Comparison of ENCODE assay signal across 28 mouse cellular contexts in the genomic region with DNA sequence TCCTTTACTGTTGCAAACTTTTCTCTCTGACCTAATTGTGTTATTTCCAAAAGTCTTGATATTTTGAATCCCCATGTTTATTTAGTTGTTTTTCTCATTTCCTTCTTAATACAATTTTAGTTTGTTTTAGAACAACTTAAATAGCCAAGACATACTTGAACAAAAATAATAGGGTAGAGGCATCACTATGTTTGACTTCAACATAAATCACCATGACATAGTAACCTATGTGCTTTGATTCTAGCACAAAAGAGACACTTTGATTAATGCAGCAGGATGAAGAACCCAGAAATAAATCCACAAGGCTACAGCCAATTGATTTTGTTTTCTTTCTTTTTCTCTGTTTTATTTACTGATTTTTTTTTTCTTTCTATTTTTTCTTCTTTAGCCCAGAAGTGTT.
"Had no signal": no experiment of that assay in that cellular context is flagged by ENCODE, and none has a peak within 500 bp of the region (broad histone marks: within the 10 kb centered on the region; RNA-seq: fewer than 3 reads in every experiment).

No protein-coding gene starts in this region.

- H3K4me3 ChIP-seq: embryonic facial prominence, embryonic 10.5 days; embryonic facial prominence, embryonic 12.5 days; embryonic facial prominence, embryonic 13.5 days; embryonic facial prominence, embryonic 15.5 days; erythroblast, embryonic 14.5 days; forebrain, embryonic 10.5 days; forebrain, embryonic 12.5 days; forebrain, embryonic 13.5 days; forebrain, embryonic 15.5 days; gastrocnemius, adult 2 months had no signal

- H3K27ac ChIP-seq: embryonic facial prominence, embryonic 10.5 days; embryonic facial prominence, embryonic 12.5 days; embryonic facial prominence, embryonic 13.5 days; embryonic facial prominence, embryonic 15.5 days; forebrain, embryonic 10.5 days; forebrain, embryonic 12.5 days; forebrain, embryonic 13.5 days; forebrain, embryonic 15.5 days; gastrocnemius, adult 2 months had no signal

- H3K4me1 ChIP-seq: embryonic facial prominence, embryonic 10.5 days; embryonic facial prominence, embryonic 12.5 days; embryonic facial prominence, embryonic 13.5 days; embryonic facial prominence, embryonic 15.5 days; forebrain, embryonic 10.5 days; forebrain, embryonic 12.5 days; forebrain, embryonic 13.5 days; forebrain, embryonic 15.5 days had no signal

- H3K36me3 ChIP-seq: embryonic facial prominence, embryonic 10.5 days; embryonic facial prominence, embryonic 12.5 days; embryonic facial prominence, embryonic 13.5 days; embryonic facial prominence, embryonic 15.5 days; forebrain, embryonic 10.5 days; forebrain, embryonic 12.5 days; forebrain, embryonic 15.5 days had no signal

- H3K4me2 ChIP-seq: embryonic facial prominence, embryonic 12.5 days; embryonic facial prominence, embryonic 13.5 days; embryonic facial prominence, embryonic 15.5 days; forebrain, embryonic 12.5 days; forebrain, embryonic 13.5 days; forebrain, embryonic 15.5 days had no signal

- H3K9me3 ChIP-seq: embryonic facial prominence, embryonic 10.5 days; embryonic facial prominence, embryonic 12.5 days; embryonic facial prominence, embryonic 13.5 days; embryonic facial prominence, embryonic 15.5 days; forebrain, embryonic 10.5 days; forebrain, embryonic 12.5 days; forebrain, embryonic 13.5 days; forebrain, embryonic 15.5 days had no signal

- H3K9ac ChIP-seq: embryonic facial prominence, embryonic 12.5 days; embryonic facial prominence, embryonic 13.5 days; embryonic facial prominence, embryonic 15.5 days; forebrain, embryonic 12.5 days; forebrain, embryonic 13.5 days; forebrain, embryonic 15.5 days; forebrain, postnatal 0 days had no signal

- DNase-seq: cerebellum, adult 2 months; cerebellum, adult 8-10 months; cerebellum, adult 9-10 months; cerebellum, adult 9-11 months; cerebellum, postnatal 10 days; cerebellum, postnatal 14 days; cerebellum, postnatal 25 days; cerebellum, postnatal 36 days; embryo, embryonic 11 days; forebrain, postnatal 0 days; gastrocnemius, adult 2 months; gastrocnemius, postnatal 10 days; gastrocnemius, postnatal 14 days; gastrocnemius, postnatal 25 days; gastrocnemius, postnatal 36 days; heart, adult 11 months; heart, adult 18-20 months had no signal

- ATAC-seq: forebrain, embryonic 13.5 days; forebrain, embryonic 14.5 days; forebrain, embryonic 15.5 days; forebrain, embryonic 16.5 days; forebrain, postnatal 0 days had no signal

- H3K27me3 ChIP-seq: embryonic facial prominence, embryonic 12.5 days; embryonic facial prominence, embryonic 13.5 days; embryonic facial prominence, embryonic 15.5 days; forebrain, embryonic 12.5 days; forebrain, embryonic 13.5 days; forebrain, embryonic 15.5 days had no signal
